Mouse (Mus musculus) midbrain, embryonic 10.5 days (tissue): Measurements from ENCODE around the gene Map2k5. TPM values are rescaled to one million over a fixed set of nuclear protein-coding genes. Genes with fewer than 3 reads are reported as not detected.

ENCODE experiments used
- DNase-seq: peaks from one replicate; pipeline ENCODE4 v3.0.0-alpha.2; 2017; ENCODE audit warnings: low spot score
- H3K27ac ChIP-seq: fragments of 300-500 bp; sonication (generic); replicated peaks from 2 replicates; pipeline ENCODE4 v1.5.1; 2016; ENCODE audit warnings: mild to moderate bottlenecking
- H3K27me3 ChIP-seq: fragments of 300-500 bp; sonication (generic); 2 replicates; pipeline ENCODE4 v1.6.1; 2016; ENCODE audit warnings: low read depth, mild to moderate bottlenecking; ENCODE audit not compliant: poor library complexity, severe bottlenecking
- H3K36me3 ChIP-seq: fragments of 300-500 bp; sonication (generic); 2 replicates; pipeline ENCODE4 v1.6.1; 2016; ENCODE audit warnings: mild to moderate bottlenecking, moderate library complexity
- H3K4me1 ChIP-seq: fragments of 300-500 bp; sonication (generic); 2 replicates; pipeline ENCODE4 v1.6.1; 2016
- H3K4me3 ChIP-seq: fragments of 300-500 bp; sonication (generic); 2 replicates; pipeline ENCODE4 v1.5.1; 2016; ENCODE audit warnings: mild to moderate bottlenecking, moderate library complexity
- H3K9me3 ChIP-seq: fragments of 300-500 bp; sonication (generic); replicated peaks from 2 replicates; pipeline ENCODE4 v1.6.1; 2016; ENCODE audit warnings: mild to moderate bottlenecking
- WGBS: fragments of 180-500 bp; shearing (Covaris S2); methylation state at CpG from one replicate; pipeline ENCODE4 v1.1.7; 2016; 5-methylcytosine and 5-hydroxymethylcytosine counted together
- polyA plus RNA-seq: library from polyadenylated mRNA; unstranded; fragments of >200 nt; fragmentation: Nextera tagmentation; extraction: Ambion mirVana; gene quantifications from 2 replicates; pipeline ENCODE4 v1.2.1, GENCODE M21; 2016

The Map2k5 gene
- polyA plus RNA-seq, 1 experiment from 2014 or later: 32.9 TPM

GRCm38 (mm10) chr9:63136241-63136640 is 241.5 kb downstream of the Map2k5 start:
- no peaks in the 10 kb centered on the region for H3K36me3 ChIP-seq
- WGBS: 6% methylated on average over 8 of the region's 8 CpGs
- peaks cover 57% of the 10 kb centered on the region for H3K4me1 ChIP-seq
- peaks cover 89% of the 10 kb centered on the region for H3K27me3 ChIP-seq
- H3K27ac ChIP-seq: no peak overlapping the region
- 0 out of 2 replicates have a peak overlapping the region, but pooled peaks have one; percentile 28 for H3K4me3 ChIP-seq
- DNase-seq: no peak
- H3K9me3 ChIP-seq: no peaks in the 10 kb centered on the region

GRCm38 (mm10) chr9:63135801-63136200 is 241.9 kb downstream of the Map2k5 start:
- Histone ChIP-seq H3K9me3 (no peaks in the 10 kb centered on the region), H3K4me1 (peaks cover 57% of the 10 kb centered on the region), H3K36me3 (no peaks in the 10 kb centered on the region), H3K4me3 (peak overlapping the region; percentile 44), H3K27me3 (peaks cover 89% of the 10 kb centered on the region), H3K27ac (no peak overlapping the region)
- under 1% methylated on average over 16 of the region's 16 CpGs for WGBS
- peak; percentile 69 for DNase-seq

- DNase-seq: no peak
- peaks cover 89% of the 10 kb centered on the region for H3K27me3 ChIP-seq
- WGBS: 3% methylated on average over 11 of the region's 11 CpGs
- peaks cover 57% of the 10 kb centered on the region for H3K4me1 ChIP-seq
- H3K4me3 ChIP-seq: peak overlapping the region; percentile 44
- H3K9me3 ChIP-seq: no peaks in the 10 kb centered on the region
- H3K27ac ChIP-seq: no peak overlapping the region
- no peaks in the 10 kb centered on the region for H3K36me3 ChIP-seq
These were observed 242.3 kb downstream of the Map2k5 start for GRCm38 (mm10) chr9:63135356-63135755.

GRCm38 (mm10) chr9:63133659-63134058 is 244.0 kb downstream of the Map2k5 start:
- no peak for DNase-seq

GRCm38 (mm10) chr9:63132673-63133601 is 244.8 kb downstream of the Map2k5 start:
- Histone ChIP-seq H3K9me3 (no peaks in the 10 kb centered on the region), H3K4me3 (peak overlapping the region; percentile 74), H3K27me3 (peaks cover 78% of the 10 kb centered on the region), H3K36me3 (no peaks in the 10 kb centered on the region), H3K27ac (peak overlapping the region; percentile 83), H3K4me1 (peaks cover 49% of the 10 kb centered on the region)
- peak; percentile 95 for DNase-seq
- under 1% methylated on average over 48 of the region's 48 CpGs for WGBS

More at GRCm38 (mm10) chr9:63133659-63134058, 244.0 kb downstream of the Map2k5 start:
- Histone ChIP-seq H3K4me3 (peak overlapping the region; percentile 74), H3K36me3 (no peaks in the 10 kb centered on the region), H3K4me1 (peaks cover 54% of the 10 kb centered on the region), H3K9me3 (no peaks in the 10 kb centered on the region), H3K27ac (no peak overlapping the region), H3K27me3 (peaks cover 85% of the 10 kb centered on the region)
- 13% methylated on average over 6 of the region's 6 CpGs for WGBS

- peak overlapping the region; percentile 83 for H3K27ac ChIP-seq
- WGBS: 1% methylated on average over 28 of the region's 28 CpGs
- peaks cover 40% of the 10 kb centered on the region for H3K4me1 ChIP-seq
- H3K9me3 ChIP-seq: no peaks in the 10 kb centered on the region
- peak overlapping the region; percentile 74 for H3K4me3 ChIP-seq
- H3K36me3 ChIP-seq: no peaks in the 10 kb centered on the region
- peaks cover 70% of the 10 kb centered on the region for H3K27me3 ChIP-seq
- DNase-seq: peak; percentile 60
These were observed 245.6 kb downstream of the Map2k5 start for GRCm38 (mm10) chr9:63131957-63132602.

GRCm38 (mm10) chr9:63129641-63130041 is 248.1 kb downstream of the Map2k5 start:
- Histone ChIP-seq H3K36me3 (no peaks in the 10 kb centered on the region), H3K9me3 (no peaks in the 10 kb centered on the region), H3K27ac (no peak overlapping the region), H3K27me3 (peaks cover 57% of the 10 kb centered on the region), H3K4me1 (peaks cover 26% of the 10 kb centered on the region), H3K4me3 (no peak overlapping the region)
- DNase-seq: no peak
- WGBS: 83% methylated on average over 8 of the region's 8 CpGs

- no peak for DNase-seq
- Histone ChIP-seq H3K27ac (no peak overlapping the region), H3K27me3 (peaks cover 32% of the 10 kb centered on the region), H3K36me3 (no peaks in the 10 kb centered on the region), H3K4me1 (peaks cover 30% of the 10 kb centered on the region), H3K4me3 (no peak overlapping the region), H3K9me3 (no peaks in the 10 kb centered on the region)
- WGBS: 48% methylated on average over 9 of the region's 9 CpGs
These were observed 253.2 kb downstream of the Map2k5 start for GRCm38 (mm10) chr9:63124512-63124911.

GRCm38 (mm10) chr9:63123451-63124438 is 254.0 kb downstream of the Map2k5 start:
- Histone ChIP-seq H3K27me3 (peaks cover 27% of the 10 kb centered on the region), H3K4me3 (peak overlapping the region; percentile 56), H3K4me1 (peaks cover 30% of the 10 kb centered on the region), H3K36me3 (no peaks in the 10 kb centered on the region), H3K27ac (peak overlapping the region; percentile 82), H3K9me3 (no peaks in the 10 kb centered on the region)
- DNase-seq: peak; percentile 92
- WGBS: 7% methylated on average over 30 of the region's 30 CpGs

GRCm38 (mm10) chr9:63122161-63122833 is 255.4 kb downstream of the Map2k5 start:
- DNase-seq: peak; percentile 19
- no peaks in the 10 kb centered on the region for H3K36me3 ChIP-seq
- H3K9me3 ChIP-seq: no peaks in the 10 kb centered on the region
- WGBS: 41% methylated on average over 8 of the region's 8 CpGs
- no peak overlapping the region for H3K4me3 ChIP-seq
- peaks cover 27% of the 10 kb centered on the region for H3K27me3 ChIP-seq
- no peak overlapping the region; the same call in 1 of the 2 replicates for H3K27ac ChIP-seq
- H3K4me1 ChIP-seq: peaks cover 30% of the 10 kb centered on the region

GRCm38 (mm10) chr9:63118385-63118784 is 259.3 kb downstream of the Map2k5 start:
- no peaks in the 10 kb centered on the region for H3K36me3 ChIP-seq
- 63% methylated on average over 5 of the region's 5 CpGs for WGBS

More at GRCm38 (mm10) chr9:63118385-63118784, 259.3 kb downstream of the Map2k5 start:
- no peak overlapping the region for H3K27ac ChIP-seq
- H3K27me3 ChIP-seq: peaks cover 12% of the 10 kb centered on the region; the same call in 1 of the 2 replicates
- no peaks in the 10 kb centered on the region for H3K9me3 ChIP-seq
- no peak overlapping the region for H3K4me3 ChIP-seq
- no peak for DNase-seq
- peaks cover 22% of the 10 kb centered on the region for H3K4me1 ChIP-seq
